Mouse (Mus musculus) retina, postnatal 1 day (tissue): ENCODE results near the gene Rccd1.

Experiments used
- DNase-seq: peaks from one replicate; pipeline ENCODE4 v3.0.0-alpha.2; 2012

Rccd1 gene

DNA sequence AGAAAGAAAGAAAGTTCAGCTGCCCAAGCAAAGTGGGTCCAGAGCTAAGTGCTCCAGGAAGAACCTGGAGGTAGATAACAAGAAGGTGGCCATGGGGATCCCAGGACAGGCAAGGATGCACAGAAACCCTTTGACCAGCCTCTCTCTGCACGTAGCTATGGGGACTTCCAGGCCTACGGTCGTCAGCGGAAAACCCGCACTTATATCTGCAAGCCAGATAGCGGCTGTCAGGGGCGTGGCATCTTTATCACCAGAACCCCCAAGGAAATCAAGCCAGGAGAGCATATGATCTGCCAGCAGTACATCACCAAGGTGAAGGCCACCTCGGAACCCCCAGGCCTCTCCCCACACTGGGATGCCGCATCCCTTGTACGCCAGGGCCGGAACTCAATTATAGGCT is 71.4 kb downstream of the Rccd1 start:
- no peak for DNase-seq

DNA sequence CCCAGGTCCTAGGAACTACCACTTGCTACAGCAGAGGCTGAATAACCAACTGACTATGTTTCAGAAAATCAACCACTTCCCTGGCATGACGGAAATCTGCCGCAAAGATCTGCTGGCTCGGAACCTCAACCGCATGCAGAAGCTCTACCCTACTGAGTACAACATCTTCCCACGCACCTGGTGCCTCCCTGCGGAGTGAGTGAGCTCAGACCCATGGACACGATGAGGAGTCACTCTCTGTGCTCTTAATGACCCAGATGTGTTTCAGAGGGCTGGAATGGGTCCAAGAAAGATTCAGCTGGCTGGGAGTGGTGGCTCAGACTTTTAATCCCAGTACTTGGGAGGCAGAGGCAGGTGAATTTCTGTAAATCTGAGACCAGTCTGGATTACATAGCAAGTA is 71.8 kb downstream of the Rccd1 start:
- DNase-seq: no peak

DNA sequence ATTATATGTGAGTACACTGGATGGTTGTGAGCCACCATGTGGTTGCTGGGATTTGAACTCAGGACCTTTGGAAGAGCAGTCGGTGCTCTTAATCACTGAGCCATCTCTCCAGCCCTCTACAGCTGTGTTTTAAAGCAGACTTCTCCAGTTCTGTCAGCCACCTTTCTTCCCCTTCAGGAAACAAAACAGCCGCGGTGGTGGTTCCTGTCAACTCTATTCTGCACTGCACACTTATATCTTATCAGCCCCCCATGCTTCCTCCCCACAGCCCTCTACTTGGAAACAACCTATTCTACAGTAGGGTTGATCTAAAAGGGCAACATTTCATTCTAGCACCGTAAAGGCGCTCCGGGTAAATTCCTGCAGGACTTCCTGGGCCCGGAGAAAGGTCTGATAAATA is 77.4 kb downstream of the Rccd1 start:
- no peak for DNase-seq

DNA sequence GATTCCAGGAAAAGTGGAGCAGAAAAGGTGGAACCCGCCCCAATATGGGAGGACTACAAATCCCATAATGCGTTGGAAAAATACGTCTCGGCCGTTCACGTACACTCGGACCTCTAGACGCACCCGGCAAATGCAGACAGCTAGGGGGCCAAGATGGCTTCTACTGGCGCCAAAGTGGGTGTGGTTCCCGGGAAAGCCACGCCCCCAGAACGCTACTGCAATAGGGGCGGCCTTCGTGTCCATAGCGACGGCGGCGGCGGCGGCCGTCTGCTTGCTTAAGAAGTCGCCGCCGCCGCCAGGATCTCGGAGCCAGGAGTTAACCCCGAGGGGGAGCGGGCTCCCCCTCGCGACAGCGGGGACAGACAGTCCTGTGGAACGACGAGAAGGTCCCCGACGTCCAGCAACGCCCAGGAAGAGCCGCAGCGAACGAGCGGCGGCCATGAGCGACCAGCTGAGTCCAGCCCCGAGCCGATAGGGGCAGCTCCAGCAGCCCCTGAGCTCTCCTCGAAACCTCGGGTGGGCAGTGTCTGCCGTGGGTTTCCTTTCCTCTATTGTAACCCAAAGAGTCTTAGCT is 78.0 kb downstream of the Rccd1 start, which contains the start of gene Ttll13:
Gene Ttll13, plus strand, starts transcription at position 229 of the 574 bp plus-strand sequence.
- DNase-seq: peak; percentile 99

DNA sequence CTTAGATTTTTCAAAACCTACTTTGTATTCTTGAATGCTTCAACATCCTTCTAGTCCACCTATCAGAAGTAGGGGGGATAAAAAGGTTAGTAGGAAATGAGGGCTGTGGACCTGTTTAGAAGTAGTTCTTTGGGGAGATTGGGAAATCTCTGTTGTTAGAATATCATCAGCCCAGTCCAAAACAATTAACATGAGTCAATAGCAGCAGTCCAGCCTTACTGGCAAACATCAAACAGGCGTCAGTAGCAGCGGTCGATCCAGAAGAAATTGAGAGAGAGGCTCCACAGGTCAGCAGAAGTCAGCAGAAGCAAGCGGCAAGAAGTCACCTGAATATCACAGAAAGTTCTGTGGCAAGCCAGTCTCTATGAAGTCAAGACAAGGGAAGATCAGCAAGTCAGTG is 79.4 kb downstream of the Rccd1 start:
- DNase-seq: no peak
